Mouse (Mus musculus): ENCODE data around the gene Efna1.

Efna1 gene

GRCm38 (mm10) chr3:89279153-89279890 is 1.6 kb downstream of the Efna1 start:
- no peak for DNase-seq (ENCODE audit: extremely low spot score, low read depth, low spot score)

- DNase-seq (ENCODE audit: extremely low spot score, low read depth, low spot score): no peak
Observed at GRCm38 (mm10) chr3:89278643-89279042, 2.3 kb downstream of the Efna1 start.

- no peak for DNase-seq (ENCODE audit: extremely low spot score, low read depth, low spot score)
Observed at GRCm38 (mm10) chr3:89278107-89278506, 2.8 kb downstream of the Efna1 start.

- no peak for DNase-seq (ENCODE audit: extremely low spot score, low read depth, low spot score)
Observed at GRCm38 (mm10) chr3:89277281-89278021, 3.5 kb downstream of the Efna1 start.

GRCm38 (mm10) chr3:89276061-89276460 is 4.9 kb downstream of the Efna1 start:
- no peak for DNase-seq (ENCODE audit: extremely low spot score, low read depth, low spot score)

- DNase-seq (ENCODE audit: extremely low spot score, low read depth, low spot score): no peak
Observed at GRCm38 (mm10) chr3:89271760-89272159, 9.2 kb downstream of the Efna1 start.

- DNase-seq (ENCODE audit: extremely low spot score, low read depth, low spot score): no peak
Observed at GRCm38 (mm10) chr3:89270891-89271290, 10.1 kb downstream of the Efna1 start.

GRCm38 (mm10) chr3:89270051-89270755 is 10.7 kb downstream of the Efna1 start, which contains the start of gene Slc50a1:
Gene Slc50a1, minus strand, starts transcription at chr3:89270570.
- DNase-seq (ENCODE audit: extremely low spot score, low read depth, low spot score): no peak

GRCm38 (mm10) chr3:89268916-89269315 is 12.0 kb downstream of the Efna1 start:
- DNase-seq (ENCODE audit: extremely low spot score, low read depth, low spot score): no peak

GRCm38 (mm10) chr3:89266439-89266893 is 14.5 kb downstream of the Efna1 start:
- no peak for DNase-seq (ENCODE audit: extremely low spot score, low read depth, low spot score)

GRCm38 (mm10) chr3:89262417-89262816 is 18.5 kb downstream of the Efna1 start:
- no peak for DNase-seq (ENCODE audit: extremely low spot score, low read depth, low spot score)

- DNase-seq (ENCODE audit: extremely low spot score, low read depth, low spot score): no peak
Observed at GRCm38 (mm10) chr3:89260211-89260610, 20.7 kb downstream of the Efna1 start.

- DNase-seq (ENCODE audit: extremely low spot score, low read depth, low spot score): no peak
Observed at GRCm38 (mm10) chr3:89259076-89259475, 21.9 kb downstream of the Efna1 start, which contains the start of gene Dpm3. Gene Dpm3, plus strand, starts transcription at chr3:89259358.

GRCm38 (mm10) chr3:89256177-89256576 is 24.8 kb downstream of the Efna1 start:
- DNase-seq (ENCODE audit: extremely low spot score, low read depth, low spot score): no peak

- DNase-seq (ENCODE audit: extremely low spot score, low read depth, low spot score): no peak
Observed at GRCm38 (mm10) chr3:89254994-89255393, 25.9 kb downstream of the Efna1 start.

GRCm38 (mm10) chr3:89251365-89251895 is 29.5 kb downstream of the Efna1 start:
- DNase-seq (ENCODE audit: extremely low spot score, low read depth, low spot score): no peak

GRCm38 (mm10) chr3:89250435-89251040 is 30.4 kb downstream of the Efna1 start:
- no peak for DNase-seq (ENCODE audit: extremely low spot score, low read depth, low spot score)

- DNase-seq (ENCODE audit: extremely low spot score, low read depth, low spot score): no peak
Observed at GRCm38 (mm10) chr3:89247466-89247865, 33.5 kb downstream of the Efna1 start.

GRCm38 (mm10) chr3:89246261-89247100 is 34.5 kb downstream of the Efna1 start, which contains the start of gene Trim46:
Gene Trim46, minus strand, starts transcription at chr3:89246309.
- no peak for DNase-seq (ENCODE audit: extremely low spot score, low read depth, low spot score)

GRCm38 (mm10) chr3:89245688-89246171 is 35.2 kb downstream of the Efna1 start, which contains the start of gene Krtcap2:
Gene Krtcap2, plus strand, starts transcription at chr3:89245966.
- no peak for DNase-seq (ENCODE audit: extremely low spot score, low read depth, low spot score)
